Mouse (Mus musculus) heart, embryonic 11.5 days (tissue): ENCODE results near the gene Sdhb. TPM values are rescaled to one million over a fixed set of nuclear protein-coding genes. Genes with fewer than 3 reads are reported as not detected.

Experiments
- ATAC-seq: fragments of 200-750 bp; cut with Nextera tagmentation; replicated peaks from 2 replicates; pipeline ENCODE4 v1.8.0; 2017; ENCODE audit warnings: moderate library complexity; ENCODE audit not compliant: insufficient number of reproducible peaks, low FRiP score, low TSS enrichment
- H3K27ac ChIP-seq: fragments of 300-500 bp; sonication (generic); 2 replicates; pipeline ENCODE4 v1.5.1; 2014; ENCODE audit warnings: mild to moderate bottlenecking, low read depth, low read length
- H3K27me3 ChIP-seq: fragments of 300-500 bp; sonication (generic); 2 replicates; pipeline ENCODE4 v1.6.1; 2014; ENCODE audit warnings: mild to moderate bottlenecking, low read length, mixed read lengths; ENCODE audit not compliant: control insufficient read depth, insufficient read depth
- H3K36me3 ChIP-seq: fragments of 300-500 bp; sonication (generic); 2 replicates; pipeline ENCODE4 v1.6.1; 2014; ENCODE audit warnings: mild to moderate bottlenecking, low read length, moderate library complexity, mixed read lengths; ENCODE audit not compliant: control insufficient read depth, insufficient read depth
- H3K4me1 ChIP-seq: fragments of 300-500 bp; sonication (generic); 2 replicates; pipeline ENCODE4 v1.6.1; 2014; ENCODE audit warnings: low read length; ENCODE audit not compliant: control insufficient read depth, insufficient read depth
- H3K4me2 ChIP-seq: fragments of 300-500 bp; sonication (generic); 2 replicates; pipeline ENCODE4 v1.6.1; 2014; ENCODE audit warnings: mild to moderate bottlenecking, moderate library complexity
- H3K4me3 ChIP-seq: fragments of 300-500 bp; sonication (generic); 2 replicates; pipeline ENCODE4 v1.5.1; 2014; ENCODE audit warnings: low read depth, low read length
- H3K9ac ChIP-seq: fragments of 300-500 bp; sonication (generic); 2 replicates; pipeline ENCODE4 v1.6.1; 2014; ENCODE audit warnings: mild to moderate bottlenecking, low read depth, low read length, moderate library complexity
- H3K9me3 ChIP-seq: fragments of 300-500 bp; sonication (generic); replicated peaks from 2 replicates; pipeline ENCODE4 v1.6.1; 2016; ENCODE audit warnings: low read length; ENCODE audit not compliant: control insufficient read depth
- WGBS: fragments of 180-500 bp; shearing (Covaris S2); extraction: QIAGEN DNeasy Blood & Tissue Kit; methylation state at CpG from one replicate; pipeline ENCODE4 v1.1.7; 2014; ENCODE audit not compliant: insufficient replicate concordance; 5-methylcytosine and 5-hydroxymethylcytosine counted together
- polyA plus RNA-seq: library from polyadenylated mRNA; unstranded; fragments of >200 nt; fragmentation: Nextera tagmentation; extraction: Ambion mirVana; gene quantifications from 2 replicates; pipeline ENCODE4 v1.2.1, GENCODE M21; 2014

Gene Sdhb
- polyA plus RNA-seq, 1 experiment from 2014 or later = 778 TPM

GRCm38 (mm10) chr4:140944961-140945442 is 16.0 kb upstream of the Sdhb start:
- Histone ChIP-seq H3K9me3 (no peaks in the 10 kb centered on the region), H3K36me3 (no peaks in the 10 kb centered on the region), H3K27me3 (0 out of 2 replicates have a peak, but pooled peaks cover 2% of the 10 kb centered on the region), H3K4me1 (no peaks in the 10 kb centered on the region), H3K4me2 (no peak overlapping the region), H3K27ac (no peak overlapping the region), H3K9ac (no peak overlapping the region), H3K4me3 (no peak overlapping the region)
- ATAC-seq = no peak
- WGBS = 72% methylated on average over 5 of the region's 5 CpGs

GRCm38 (mm10) chr4:140945571-140945970 is 15.4 kb upstream of the Sdhb start:
- H3K4me3 ChIP-seq = no peak overlapping the region
- H3K27ac ChIP-seq = no peak overlapping the region
- H3K4me2 ChIP-seq = no peak overlapping the region
- no peaks in the 10 kb centered on the region for H3K9me3 ChIP-seq
- H3K4me1 ChIP-seq = 0 out of 2 replicates have a peak, but pooled peaks cover under 1% of the 10 kb centered on the region
- H3K36me3 ChIP-seq = no peaks in the 10 kb centered on the region
- H3K27me3 ChIP-seq = 0 out of 2 replicates have a peak, but pooled peaks cover 2% of the 10 kb centered on the region
- no peak overlapping the region for H3K9ac ChIP-seq
- no peak for ATAC-seq
- 84% methylated on average over 4 of the region's 4 CpGs for WGBS

- WGBS = 51% methylated on average over 4 of the region's 4 CpGs
- no peak overlapping the region for H3K4me2 ChIP-seq
- H3K27me3 ChIP-seq = 0 out of 2 replicates have a peak, but pooled peaks cover 2% of the 10 kb centered on the region
- no peaks in the 10 kb centered on the region for H3K9me3 ChIP-seq
- no peak overlapping the region for H3K9ac ChIP-seq
- H3K36me3 ChIP-seq = no peaks in the 10 kb centered on the region
- no peak for ATAC-seq
- H3K27ac ChIP-seq = no peak overlapping the region
- H3K4me3 ChIP-seq = no peak overlapping the region
- H3K4me1 ChIP-seq = 0 out of 2 replicates have a peak, but pooled peaks cover 2% of the 10 kb centered on the region
Observed at GRCm38 (mm10) chr4:140946048-140946447, 15.0 kb upstream of the Sdhb start.

- 78% methylated on average over 14 of the region's 14 CpGs for WGBS
- Histone ChIP-seq H3K27me3 (0 out of 2 replicates have a peak, but pooled peaks cover 2% of the 10 kb centered on the region), H3K4me2 (no peak overlapping the region), H3K4me3 (no peak overlapping the region), H3K9me3 (no peaks in the 10 kb centered on the region), H3K36me3 (no peaks in the 10 kb centered on the region), H3K4me1 (0 out of 2 replicates have a peak, but pooled peaks cover 2% of the 10 kb centered on the region), H3K27ac (no peak overlapping the region), H3K9ac (no peak overlapping the region)
- no peak; the same call in 1 of the 2 replicates for ATAC-seq
Observed at GRCm38 (mm10) chr4:140946580-140947205, 14.3 kb upstream of the Sdhb start.

GRCm38 (mm10) chr4:140947487-140948440 is 13.2 kb upstream of the Sdhb start:
- no peak for ATAC-seq
- H3K4me3 ChIP-seq = no peak overlapping the region
- 0 out of 2 replicates have a peak, but pooled peaks cover 2% of the 10 kb centered on the region for H3K4me1 ChIP-seq
- H3K36me3 ChIP-seq = no peaks in the 10 kb centered on the region
- no peak overlapping the region for H3K4me2 ChIP-seq
- H3K9ac ChIP-seq = no peak overlapping the region
- H3K27ac ChIP-seq = no peak overlapping the region
- H3K27me3 ChIP-seq = 0 out of 2 replicates have a peak, but pooled peaks cover 2% of the 10 kb centered on the region
- no peaks in the 10 kb centered on the region for H3K9me3 ChIP-seq
- 80% methylated on average over 12 of the region's 12 CpGs for WGBS

- Histone ChIP-seq H3K9me3 (no peaks in the 10 kb centered on the region), H3K4me1 (0 out of 2 replicates have a peak, but pooled peaks cover 2% of the 10 kb centered on the region), H3K9ac (no peak overlapping the region), H3K27me3 (0 out of 2 replicates have a peak, but pooled peaks cover 2% of the 10 kb centered on the region), H3K4me2 (no peak overlapping the region), H3K4me3 (no peak overlapping the region), H3K36me3 (no peaks in the 10 kb centered on the region), H3K27ac (no peak overlapping the region)
- 81% methylated on average over 6 of the region's 6 CpGs for WGBS
- no peak for ATAC-seq
Observed at GRCm38 (mm10) chr4:140948481-140948880, 12.5 kb upstream of the Sdhb start.

- no peak overlapping the region for H3K4me2 ChIP-seq
- H3K36me3 ChIP-seq = no peaks in the 10 kb centered on the region
- H3K4me3 ChIP-seq = no peak overlapping the region
- no peak for ATAC-seq
- no peak overlapping the region for H3K27ac ChIP-seq
- H3K9ac ChIP-seq = no peak overlapping the region
- H3K9me3 ChIP-seq = no peaks in the 10 kb centered on the region
- WGBS = 73% methylated on average over 8 of the region's 8 CpGs
- 0 out of 2 replicates have a peak, but pooled peaks cover 2% of the 10 kb centered on the region for H3K4me1 ChIP-seq
- H3K27me3 ChIP-seq = 0 out of 2 replicates have a peak, but pooled peaks cover 2% of the 10 kb centered on the region
Observed at GRCm38 (mm10) chr4:140949052-140949451, 12.0 kb upstream of the Sdhb start.

- Histone ChIP-seq H3K4me3 (no peak overlapping the region), H3K36me3 (no peaks in the 10 kb centered on the region), H3K27me3 (0 out of 2 replicates have a peak, but pooled peaks cover 2% of the 10 kb centered on the region), H3K9me3 (no peaks in the 10 kb centered on the region), H3K9ac (no peak overlapping the region), H3K4me1 (0 out of 2 replicates have a peak, but pooled peaks cover 2% of the 10 kb centered on the region), H3K4me2 (no peak overlapping the region), H3K27ac (no peak overlapping the region)
- WGBS = 81% methylated on average over 16 of the region's 16 CpGs
- no peak for ATAC-seq
Observed at GRCm38 (mm10) chr4:140949616-140950015, 11.4 kb upstream of the Sdhb start.
